Mouse (Mus musculus) limb, embryonic 14.5 days (tissue): Measurements from ENCODE around the gene Chit1. TPM values are rescaled to one million over a fixed set of nuclear protein-coding genes. Genes with fewer than 3 reads are reported as not detected.

Experiments
- ATAC-seq: fragments of 200-750 bp; cut with Nextera tagmentation; 2 replicates; pipeline ENCODE4 v1.8.0; 2017; ENCODE audit warnings: low read depth, moderate number of reproducible peaks, moderate TSS enrichment; ENCODE audit not compliant: low FRiP score
- DNase-seq: peaks from one replicate; pipeline ENCODE4 v3.0.0-alpha.2; 2015; ENCODE audit warnings: low spot score
- H3K27ac ChIP-seq: fragments of 300-500 bp; sonication (generic); replicated peaks from 2 replicates; pipeline ENCODE4 v1.5.1; 2014; ENCODE audit warnings: low read depth, mild to moderate bottlenecking, low read length, moderate library complexity, mixed read lengths
- H3K27me3 ChIP-seq: fragments of 300-500 bp; sonication (generic); 2 replicates; pipeline ENCODE4 v1.6.1; 2014; ENCODE audit warnings: low read length, mixed read lengths; ENCODE audit not compliant: control insufficient read depth, insufficient read depth
- H3K36me3 ChIP-seq: fragments of 300-500 bp; sonication (generic); 2 replicates; pipeline ENCODE4 v1.6.1; 2014; ENCODE audit warnings: mild to moderate bottlenecking, low read length, moderate library complexity, mixed read lengths; ENCODE audit not compliant: control insufficient read depth, insufficient read depth
- H3K4me1 ChIP-seq: fragments of 300-500 bp; sonication (generic); 2 replicates; pipeline ENCODE4 v1.6.1; 2014; ENCODE audit warnings: antibody characterized with exemption, low read length, mixed read lengths; ENCODE audit not compliant: control insufficient read depth, insufficient read depth
- H3K4me2 ChIP-seq: fragments of 300-500 bp; sonication (generic); replicated peaks from 2 replicates; pipeline ENCODE4 v1.6.1; 2014; ENCODE audit warnings: low read depth, mild to moderate bottlenecking, low read length, moderate library complexity; ENCODE audit not compliant: severe bottlenecking
- H3K4me3 ChIP-seq: fragments of 300-500 bp; sonication (generic); replicated peaks from 2 replicates; pipeline ENCODE4 v1.5.1; 2014; ENCODE audit warnings: low read length
- H3K9ac ChIP-seq: fragments of 300-500 bp; sonication (generic); 2 replicates; pipeline ENCODE4 v1.6.1; 2014; ENCODE audit warnings: mild to moderate bottlenecking, low read depth, low read length, moderate library complexity; ENCODE audit not compliant: severe bottlenecking
- H3K9me3 ChIP-seq: fragments of 300-500 bp; sonication (generic); 2 replicates; pipeline ENCODE4 v1.6.1; 2016; ENCODE audit warnings: low read length; ENCODE audit not compliant: control insufficient read depth
- POLR2A ChIP-seq: fragments of 200-500 bp; IDR thresholded peaks from 2 replicates; pipeline ENCODE4 v1.8.0; 2012; ENCODE audit warnings: inconsistent platforms, mild to moderate bottlenecking, moderate library complexity, borderline replicate concordance; ENCODE audit not compliant: insufficient read depth, insufficient read length; ENCODE audit errors: extremely low read depth
- WGBS: fragments of 180-500 bp; shearing (Covaris S2); extraction: QIAGEN DNeasy Blood & Tissue Kit; methylation state at CpG from one replicate; pipeline ENCODE4 v1.1.7; 2014; 5-methylcytosine and 5-hydroxymethylcytosine counted together
- polyA plus RNA-seq, 2 experiments: library from polyadenylated mRNA; depleted of rRNA in 1 of 2; stranded (reverse) in 1 of 2; unstranded in 1 of 2; fragments of >200 nt; fragmentation: Nextera tagmentation in 1 of 2; extraction: Ambion mirVana in 1 of 2; gene quantifications; 2 replicates each; pipeline versions ENCODE4 v1.2.1 to v1.2.3; 2012 to 2014

Gene Chit1
- polyA plus RNA-seq, 2 experiments, result 0.18 to 0.33 TPM

- Histone ChIP-seq H3K27me3 (no peaks in the 10 kb centered on the region), H3K9me3 (no peaks in the 10 kb centered on the region), H3K9ac (peak overlapping the region; percentile 81), H3K4me2 (peak overlapping the region; percentile 73), H3K27ac (peak overlapping the region; percentile 26; the same call in 1 of the 2 replicates), H3K36me3 (peaks cover 22% of the 10 kb centered on the region), H3K4me1 (peaks cover 40% of the 10 kb centered on the region), H3K4me3 (peak overlapping the region; percentile 78)
- TF ChIP-seq POLR2A, result no peak
- DNase-seq (peak; percentile 48), ATAC-seq (no peak)
- 9% methylated on average over 9 of the region's 9 CpGs for WGBS
Measured at GRCm38 (mm10) chr1:134079477-134080163, 31.4 kb upstream of the Chit1 start.

GRCm38 (mm10) chr1:134080406-134080805 is 30.6 kb upstream of the Chit1 start:
- Histone ChIP-seq H3K27me3 (no peaks in the 10 kb centered on the region), H3K36me3 (peaks cover 18% of the 10 kb centered on the region), H3K9ac (no peak overlapping the region), H3K4me3 (no peak overlapping the region), H3K27ac (no peak overlapping the region), H3K4me1 (peaks cover 36% of the 10 kb centered on the region), H3K9me3 (no peaks in the 10 kb centered on the region), H3K4me2 (no peak overlapping the region)
- 80% methylated on average over 4 of the region's 4 CpGs for WGBS
- DNase-seq, result no peak
- TF ChIP-seq POLR2A, result no peak
- ATAC-seq, result no peak

GRCm38 (mm10) chr1:134080881-134081450 is 30.1 kb upstream of the Chit1 start:
- no peak for TF ChIP-seq POLR2A
- WGBS, result 84% methylated on average over 5 of the region's 5 CpGs

GRCm38 (mm10) chr1:134082987-134083516 is 28.0 kb upstream of the Chit1 start:
- no peak overlapping the region for H3K4me2 ChIP-seq

More at GRCm38 (mm10) chr1:134080881-134081450, 30.1 kb upstream of the Chit1 start:
- H3K9me3 ChIP-seq, result no peaks in the 10 kb centered on the region
- H3K9ac ChIP-seq, result no peak overlapping the region
- H3K4me1 ChIP-seq, result peaks cover 33% of the 10 kb centered on the region
- peaks cover 12% of the 10 kb centered on the region for H3K36me3 ChIP-seq
- H3K4me3 ChIP-seq, result no peak overlapping the region
- H3K27me3 ChIP-seq, result no peaks in the 10 kb centered on the region
- ATAC-seq (no peak), DNase-seq (no peak)
- H3K4me2 ChIP-seq, result no peak overlapping the region
- H3K27ac ChIP-seq, result no peak overlapping the region

GRCm38 (mm10) chr1:134083676-134084075 is 27.4 kb upstream of the Chit1 start:
- 77% methylated on average over 8 of the region's 8 CpGs for WGBS
- no peak for TF ChIP-seq POLR2A
- ATAC-seq, result no peak
- no peaks in the 10 kb centered on the region for H3K9me3 ChIP-seq
- H3K36me3 ChIP-seq, result no peaks in the 10 kb centered on the region
- no peaks in the 10 kb centered on the region for H3K27me3 ChIP-seq
- no peak overlapping the region for H3K4me2 ChIP-seq
- DNase-seq, result no peak
- no peak overlapping the region for H3K27ac ChIP-seq
- H3K9ac ChIP-seq, result no peak overlapping the region
- no peak overlapping the region for H3K4me3 ChIP-seq
- peaks cover 23% of the 10 kb centered on the region for H3K4me1 ChIP-seq

More at GRCm38 (mm10) chr1:134082987-134083516, 28.0 kb upstream of the Chit1 start:
- 51% methylated on average over 11 of the region's 11 CpGs for WGBS
- no peak overlapping the region for H3K4me3 ChIP-seq
- no peaks in the 10 kb centered on the region for H3K36me3 ChIP-seq
- H3K27me3 ChIP-seq, result no peaks in the 10 kb centered on the region
- no peaks in the 10 kb centered on the region for H3K9me3 ChIP-seq
- TF ChIP-seq POLR2A, result no peak
- DNase-seq (peak; percentile 44), ATAC-seq (no peak)
- H3K4me1 ChIP-seq, result peaks cover 26% of the 10 kb centered on the region
- no peak overlapping the region; the same call in 1 of the 2 replicates for H3K9ac ChIP-seq
- no peak overlapping the region for H3K27ac ChIP-seq
